Mouse (Mus musculus): ENCODE measurements around the gene Bcl7c. TPM values are rescaled to one million over a fixed set of nuclear protein-coding genes. Genes with fewer than 3 reads are reported as not detected.

Bcl7c gene
- total and polyA plus RNA-seq, 3 experiments: 28.0 to 71.3 (median 60.5) TPM

GRCm38 (mm10) chr7:127628646-127629045, 80.1 kb downstream of the Bcl7c start:
- Histone ChIP-seq H3K27ac (ENCODE audit: insufficient read depth, low read depth) (no peak overlapping the region), H3K79me2 (replicated peaks; ENCODE audit: control insufficient read depth, extremely low read depth, insufficient read depth, poor library complexity, severe bottlenecking) (no peaks in the 10 kb centered on the region), H3K9me3 (replicated peaks; ENCODE audit: low read length) (peaks cover 2% of the 10 kb centered on the region), H3K9ac (ENCODE audit: insufficient read depth, low read depth) (no peak overlapping the region), H3K36me3 (replicated peaks in 1 of 2; ENCODE audit: control insufficient read depth in 1 of 2, insufficient read depth in 1 of 2, low read length in 1 of 2) (no peaks in the 10 kb centered on the region), H3K4me2 (ENCODE audit: insufficient read depth, low read depth, poor library complexity, severe bottlenecking) (no peak overlapping the region), H3K4me1 (ENCODE audit: control insufficient read depth in 1 of 2, insufficient read depth in 2 of 2) (no peaks in the 10 kb centered on the region), H3K27me3 (replicated peaks) (no peaks in the 10 kb centered on the region), H3K4me3 (replicated peaks in 1 of 3; ENCODE audit: low read depth in 2 of 3, low read length in 2 of 3, poor library complexity in 1 of 3) (no peak overlapping the region)
- dilution Hi-C loops (cut with MboI; ENCODE audit: extremely low pct_ligation_motif_present, extremely low pct_unique_long_range_greater_than_20kb, low sequenced_read_pairs) (no loop called here), in situ Hi-C loops (cut with MboI; ENCODE audit: low pct_ligation_motif_present, low pct_unique_long_range_greater_than_20kb, low sequenced_read_pairs) (no loop called here)
- TF ChIP-seq TBP (conservative IDR thresholded peaks at IDR 0.05; ENCODE audit: low read depth, low read length) (no peak), RCOR1 (conservative IDR thresholded peaks at IDR 0.05; ENCODE audit: low read depth, low read length) (no peak), PAX5 (IDR thresholded peaks at IDR 0.05; ENCODE audit: low read length) (no peak), SIN3A (IDR thresholded peaks at IDR 0.05; ENCODE audit: low read length) (no peak), RAD21 (IDR thresholded peaks at IDR 0.05; ENCODE audit: low read depth, low read length) (no peak), MEF2A (IDR thresholded peaks at IDR 0.05; ENCODE audit: borderline replicate concordance, low read depth, low read length) (no peak), MYC (IDR thresholded peaks at IDR 0.05; ENCODE audit: low read depth, low read length) (no peak), GABPA (IDR thresholded peaks at IDR 0.05; ENCODE audit: insufficient replicate concordance, low read depth, low read length) (no peak), CHD1 (IDR thresholded peaks at IDR 0.05; ENCODE audit: low read depth, low read length) (no peak), POLR2A (IDR thresholded peaks at IDR 0.05; ENCODE audit: low read depth, low read length) (no peak), JUND (conservative IDR thresholded peaks at IDR 0.05; ENCODE audit: low read depth, low read length) (no peak), ZKSCAN1 (IDR thresholded peaks at IDR 0.05; ENCODE audit: borderline replicate concordance, low read depth, low read length) (no peak), E2F4 (IDR thresholded peaks at IDR 0.05; ENCODE audit: insufficient replicate concordance, low read depth, low read length) (no peak)
- DNase-seq (ENCODE audit: extremely low read depth): no peak

DNA sequence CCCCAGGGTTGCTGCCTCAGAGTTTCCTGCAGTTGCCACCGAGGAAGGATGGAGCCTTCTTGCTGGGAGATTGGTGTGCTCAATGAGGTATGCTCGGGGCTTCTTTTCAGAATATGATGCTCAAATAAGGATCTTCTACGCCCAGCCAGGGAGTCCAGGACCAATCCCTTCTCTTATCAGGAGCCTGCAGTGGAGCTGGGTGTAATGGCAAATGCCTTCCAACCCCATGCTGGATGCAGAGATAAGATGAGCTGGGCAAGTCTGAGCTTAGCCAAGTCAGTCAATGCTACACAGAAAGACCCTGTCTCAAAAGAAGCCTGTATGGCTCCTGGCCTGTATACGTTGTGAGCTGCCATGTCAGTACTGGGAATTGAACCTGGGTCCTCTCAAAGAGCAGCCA, 82.3 kb downstream of the Bcl7c start:
- Histone ChIP-seq H3K9ac (ENCODE audit: insufficient read depth, low read depth) (no peak overlapping the region), H3K4me3 (replicated peaks in 1 of 3; ENCODE audit: low read depth in 2 of 3, low read length in 2 of 3, poor library complexity in 1 of 3) (no peak overlapping the region), H3K4me1 (ENCODE audit: control insufficient read depth in 1 of 2, insufficient read depth in 2 of 2) (no peaks in the 10 kb centered on the region), H3K36me3 (replicated peaks in 1 of 2; ENCODE audit: control insufficient read depth in 1 of 2, insufficient read depth in 1 of 2, low read length in 1 of 2) (no peaks in the 10 kb centered on the region), H3K4me2 (ENCODE audit: insufficient read depth, low read depth, poor library complexity, severe bottlenecking) (no peak overlapping the region), H3K79me2 (replicated peaks; ENCODE audit: control insufficient read depth, extremely low read depth, insufficient read depth, poor library complexity, severe bottlenecking) (no peaks in the 10 kb centered on the region), H3K9me3 (replicated peaks; ENCODE audit: low read length) (peaks cover 2% of the 10 kb centered on the region), H3K27ac (ENCODE audit: insufficient read depth, low read depth) (no peak overlapping the region), H3K27me3 (replicated peaks) (no peaks in the 10 kb centered on the region)
- DNase-seq (ENCODE audit: extremely low read depth): no peak
- in situ Hi-C loops (cut with MboI; ENCODE audit: low pct_ligation_motif_present, low pct_unique_long_range_greater_than_20kb, low sequenced_read_pairs) (no loop called here), dilution Hi-C loops (cut with MboI; ENCODE audit: extremely low pct_ligation_motif_present, extremely low pct_unique_long_range_greater_than_20kb, low sequenced_read_pairs) (no loop called here)
- TF ChIP-seq JUND (conservative IDR thresholded peaks at IDR 0.05; ENCODE audit: low read depth, low read length): no peak

GRCm38 (mm10) chr7:127626039-127626438, 82.7 kb downstream of the Bcl7c start:
- no peak for DNase-seq (ENCODE audit: extremely low read depth)
- H3K36me3 ChIP-seq (replicated peaks in 1 of 2; ENCODE audit: control insufficient read depth in 1 of 2, insufficient read depth in 1 of 2, low read length in 1 of 2): no peaks in the 10 kb centered on the region
- TF ChIP-seq MAZ (IDR thresholded peaks at IDR 0.05; ENCODE audit: low read depth, low read length) (no peak), MAFK (IDR thresholded peaks at IDR 0.05; ENCODE audit: insufficient replicate concordance, low read length) (no peak), UBTF (IDR thresholded peaks at IDR 0.05; ENCODE audit: low read depth, low read length) (no peak), KAT2A (IDR thresholded peaks at IDR 0.05; ENCODE audit: insufficient replicate concordance, low read length) (no peak), MEF2A (IDR thresholded peaks at IDR 0.05; ENCODE audit: borderline replicate concordance, low read depth, low read length) (no peak), USF1 (IDR thresholded peaks at IDR 0.05; ENCODE audit: low read depth, low read length) (no peak), PAX5 (IDR thresholded peaks at IDR 0.05; ENCODE audit: low read length) (no peak), EP300 (IDR thresholded peaks at IDR 0.05; ENCODE audit: low read length) (no peak), JUND (conservative IDR thresholded peaks at IDR 0.05; ENCODE audit: low read depth, low read length) (no peak), SIN3A (IDR thresholded peaks at IDR 0.05; ENCODE audit: low read length) (no peak), MYC (IDR thresholded peaks at IDR 0.05; ENCODE audit: low read depth, low read length) (no peak), ZNF384 (IDR thresholded peaks at IDR 0.05; ENCODE audit: low read depth, low read length) (no peak), ZC3H11A (IDR thresholded peaks at IDR 0.05; ENCODE audit: low read depth, low read length) (no peak), POLR2AphosphoS2 (IDR thresholded peaks at IDR 0.05; ENCODE audit: low read depth, low read length) (no peak), CHD1 (IDR thresholded peaks at IDR 0.05; ENCODE audit: low read depth, low read length) (no peak), CHD2 (IDR thresholded peaks at IDR 0.05; ENCODE audit: low read length) (no peak), BHLHE40 (IDR thresholded peaks at IDR 0.05; ENCODE audit: low read depth, low read length) (no peak), HCFC1 (IDR thresholded peaks at IDR 0.05; ENCODE audit: low read depth, low read length) (no peak)
- no peaks in the 10 kb centered on the region for H3K4me1 ChIP-seq (ENCODE audit: control insufficient read depth in 1 of 2, insufficient read depth in 2 of 2)
- dilution Hi-C loops (cut with MboI; ENCODE audit: extremely low pct_ligation_motif_present, extremely low pct_unique_long_range_greater_than_20kb, low sequenced_read_pairs): no loop called here
- no peak overlapping the region for H3K4me3 ChIP-seq (replicated peaks in 1 of 3; ENCODE audit: low read depth in 2 of 3, low read length in 2 of 3, poor library complexity in 1 of 3)
- H3K9ac ChIP-seq (ENCODE audit: insufficient read depth, low read depth): no peak overlapping the region
- no peaks in the 10 kb centered on the region for H3K79me2 ChIP-seq (replicated peaks; ENCODE audit: control insufficient read depth, extremely low read depth, insufficient read depth, poor library complexity, severe bottlenecking)
- no peak overlapping the region for H3K27ac ChIP-seq (ENCODE audit: insufficient read depth, low read depth)
- H3K4me2 ChIP-seq (ENCODE audit: insufficient read depth, low read depth, poor library complexity, severe bottlenecking): no peak overlapping the region
- in situ Hi-C loops (cut with MboI; ENCODE audit: low pct_ligation_motif_present, low pct_unique_long_range_greater_than_20kb, low sequenced_read_pairs): no loop called here
- peaks cover 2% of the 10 kb centered on the region for H3K9me3 ChIP-seq (replicated peaks; ENCODE audit: low read length)
- H3K27me3 ChIP-seq (replicated peaks): no peaks in the 10 kb centered on the region
